Mouse (Mus musculus) neural tube, embryonic 13.5 days (tissue): ENCODE measurements around the gene Prkch. TPM values are rescaled to one million over a fixed set of nuclear protein-coding genes. Genes with fewer than 3 reads are reported as not detected.
A peak's percentile ranks its signal among the peaks of the same experiment; 100 is the strongest.
"Not testable (repeated sequence)": the region's sequence is repeated elsewhere in the genome, so short reads cannot be mapped to it uniquely, and the experiment has no call there.

Source experiments
- ATAC-seq: fragments of 200-750 bp; cut with Nextera tagmentation; 2 replicates; pipeline ENCODE4 v1.8.0; 2017; ENCODE audit warnings: low read depth, mild to moderate bottlenecking, moderate TSS enrichment, moderate library complexity
- H3K27ac ChIP-seq: fragments of 300-500 bp; sonication (generic); replicated peaks from 2 replicates; pipeline ENCODE4 v1.5.1; 2015; ENCODE audit warnings: moderate library complexity, mild to moderate bottlenecking, inconsistent platforms
- H3K27me3 ChIP-seq: fragments of 300-500 bp; sonication (generic); 2 replicates; pipeline ENCODE4 v1.6.1; 2015; ENCODE audit warnings: mild to moderate bottlenecking, inconsistent platforms
- H3K36me3 ChIP-seq: fragments of 300-500 bp; sonication (generic); 2 replicates; pipeline ENCODE4 v1.6.1; 2015; ENCODE audit warnings: mild to moderate bottlenecking, inconsistent platforms
- H3K4me1 ChIP-seq: fragments of 300-500 bp; sonication (generic); replicated peaks from 2 replicates; pipeline ENCODE4 v1.6.1; 2015; ENCODE audit warnings: inconsistent platforms
- H3K4me2 ChIP-seq: fragments of 300-500 bp; sonication (generic); 2 replicates; pipeline ENCODE4 v1.6.1; 2015; ENCODE audit warnings: inconsistent platforms, mild to moderate bottlenecking, moderate library complexity
- H3K4me3 ChIP-seq: fragments of 300-500 bp; sonication (generic); 2 replicates; pipeline ENCODE4 v1.5.1; 2015; ENCODE audit warnings: mild to moderate bottlenecking, inconsistent platforms
- H3K9ac ChIP-seq: fragments of 300-500 bp; sonication (generic); 2 replicates; pipeline ENCODE4 v1.6.1; 2015; ENCODE audit warnings: moderate library complexity, mild to moderate bottlenecking, inconsistent platforms
- H3K9me3 ChIP-seq: fragments of 300-500 bp; sonication (generic); 2 replicates; pipeline ENCODE4 v1.6.1; 2016; ENCODE audit warnings: inconsistent platforms
- WGBS: fragments of 180-500 bp; shearing (Covaris S2); methylation state at CpG from one replicate; pipeline ENCODE4 v1.1.7; 2015; 5-methylcytosine and 5-hydroxymethylcytosine counted together
- polyA plus RNA-seq: library from polyadenylated mRNA; unstranded; fragments of >200 nt; fragmentation: Nextera tagmentation; extraction: Ambion mirVana; gene quantifications from 2 replicates; pipeline ENCODE4 v1.2.1, GENCODE M21; 2015

Gene Prkch
- polyA plus RNA-seq = 9.6 and 11.8 TPM in 2 replicates

- peaks cover 21% of the 10 kb centered on the region for H3K4me1 ChIP-seq
- no peaks in the 10 kb centered on the region for H3K36me3 ChIP-seq
- peak within 1 kb of the TSS; percentile 83 for H3K9ac ChIP-seq
- peak within 1 kb of the TSS; percentile 75 for H3K27ac ChIP-seq
- H3K4me3 ChIP-seq = peak within 1 kb of the TSS; percentile 71
- H3K4me2 ChIP-seq = peak within 1 kb of the TSS; percentile 80
- no peaks in the 10 kb centered on the region for H3K9me3 ChIP-seq
- peaks cover 65% of the 10 kb centered on the region for H3K27me3 ChIP-seq
- ATAC-seq = peak; percentile 91
- under 1% methylated on average over 51 of the region's 61 CpGs for whole genome bisulfite sequencing
Observed at GRCm38 (mm10) chr12:73584610-73585240, at the start of gene Prkch. Gene Prkch (plus strand): TSS chr12:73584796.

GRCm38 (mm10) chr12:73537499-73538138 lies 47.0 kb upstream of the Prkch start:
- Histone ChIP-seq H3K9me3 (no peaks in the 10 kb centered on the region), H3K4me1 (no peaks in the 10 kb centered on the region), H3K4me2 (peak overlapping the region; percentile 11; the same call in 1 of the 2 replicates), H3K4me3 (no peak overlapping the region), H3K9ac (no peak overlapping the region), H3K36me3 (no peaks in the 10 kb centered on the region), H3K27ac (no peak overlapping the region), H3K27me3 (peaks cover 30% of the 10 kb centered on the region)
- WGBS = 34% methylated on average over 17 of the region's 17 CpGs
- ATAC-seq = no peak

- peak overlapping the region; percentile 11; the same call in 1 of the 2 replicates for H3K4me2 ChIP-seq
- H3K9ac ChIP-seq, H3K9me3 ChIP-seq, H3K4me3 ChIP-seq, ATAC-seq, H3K27ac ChIP-seq, H3K36me3 ChIP-seq, H3K4me1 ChIP-seq: not testable (repeated sequence)
- WGBS = 51% methylated on average over 3 of the region's 3 CpGs
- H3K27me3 ChIP-seq = peaks cover 35% of the 10 kb centered on the region
Observed at GRCm38 (mm10) chr12:73538139-73538508, 46.5 kb upstream of the Prkch start.

GRCm38 (mm10) chr12:73539151-73539550 lies 45.4 kb upstream of the Prkch start:
- Histone ChIP-seq H3K36me3 (no peaks in the 10 kb centered on the region), H3K4me3 (no peak overlapping the region), H3K4me2 (no peak overlapping the region), H3K9ac (no peak overlapping the region), H3K9me3 (no peaks in the 10 kb centered on the region), H3K27ac (no peak overlapping the region), H3K4me1 (no peaks in the 10 kb centered on the region), H3K27me3 (peaks cover 44% of the 10 kb centered on the region)
- ATAC-seq = no peak
- WGBS = 48% methylated on average over 2 of the region's 2 CpGs

- H3K4me3 ChIP-seq = no peak overlapping the region
- no peak for ATAC-seq
- H3K36me3 ChIP-seq = no peaks in the 10 kb centered on the region
- no peak overlapping the region for H3K4me2 ChIP-seq
- no peaks in the 10 kb centered on the region for H3K9me3 ChIP-seq
- WGBS = 89% methylated on average over 2 of the region's 2 CpGs
- no peak overlapping the region for H3K9ac ChIP-seq
- H3K27ac ChIP-seq = no peak overlapping the region
- peaks cover 55% of the 10 kb centered on the region for H3K27me3 ChIP-seq
- peaks cover 2% of the 10 kb centered on the region for H3K4me1 ChIP-seq
Observed at GRCm38 (mm10) chr12:73540402-73540801, 44.2 kb upstream of the Prkch start.

GRCm38 (mm10) chr12:73543191-73543590 lies 41.4 kb upstream of the Prkch start:
- no peaks in the 10 kb centered on the region for H3K9me3 ChIP-seq
- no peak for ATAC-seq
- no peak overlapping the region for H3K4me2 ChIP-seq
- H3K27ac ChIP-seq = no peak overlapping the region
- H3K36me3 ChIP-seq = no peaks in the 10 kb centered on the region
- whole genome bisulfite sequencing = 88% methylated on average over 5 of the region's 5 CpGs
- peaks cover 80% of the 10 kb centered on the region for H3K27me3 ChIP-seq
- H3K9ac ChIP-seq = no peak overlapping the region
- H3K4me1 ChIP-seq = peaks cover 14% of the 10 kb centered on the region
- no peak overlapping the region for H3K4me3 ChIP-seq

- H3K4me3 ChIP-seq = peak overlapping the region; percentile 39
- H3K27me3 ChIP-seq = peaks cover 94% of the 10 kb centered on the region
- peak overlapping the region; percentile 58 for H3K4me2 ChIP-seq
- WGBS = 13% methylated on average over 48 of the region's 48 CpGs
- no peak overlapping the region for H3K27ac ChIP-seq
- ATAC-seq = 0 out of 2 replicates have a peak, but pooled peaks have one; percentile 49
- no peaks in the 10 kb centered on the region for H3K36me3 ChIP-seq
- H3K4me1 ChIP-seq = peaks cover 14% of the 10 kb centered on the region
- 0 out of 2 replicates have a peak overlapping the region, but pooled peaks have one; percentile 31 for H3K9ac ChIP-seq
- H3K9me3 ChIP-seq = no peaks in the 10 kb centered on the region
Observed at GRCm38 (mm10) chr12:73544736-73545671, 39.6 kb upstream of the Prkch start.

GRCm38 (mm10) chr12:73545672-73546085 lies 38.9 kb upstream of the Prkch start:
- ATAC-seq = peak; percentile 67; the same call in 1 of the 2 replicates
- Histone ChIP-seq H3K9ac (peak overlapping the region; percentile 31; the same call in 1 of the 2 replicates), H3K4me2 (peak overlapping the region; percentile 58), H3K27me3 (peaks cover 96% of the 10 kb centered on the region), H3K4me1 (peaks cover 14% of the 10 kb centered on the region), H3K9me3 (no peaks in the 10 kb centered on the region), H3K36me3 (no peaks in the 10 kb centered on the region), H3K4me3 (peak overlapping the region; percentile 39), H3K27ac (no peak overlapping the region)
- 2% methylated on average over 55 of the region's 55 CpGs for WGBS

GRCm38 (mm10) chr12:73546086-73546711 lies 38.4 kb upstream of the Prkch start, which contains the start of gene Tmem30b:
Gene Tmem30b (minus strand): TSS chr12:73546392.
- Histone ChIP-seq H3K4me2 (peak within 1 kb of the TSS; percentile 58), H3K9me3 (no peaks in the 10 kb centered on the region), H3K4me1 (peaks cover 14% of the 10 kb centered on the region), H3K36me3 (no peaks in the 10 kb centered on the region), H3K27me3 (peaks cover 94% of the 10 kb centered on the region), H3K4me3 (peak within 1 kb of the TSS; percentile 39), H3K9ac (peak within 1 kb of the TSS; percentile 31; the same call in 1 of the 2 replicates), H3K27ac (no peak within 1 kb of the TSS)
- 2% methylated on average over 45 of the region's 61 CpGs for WGBS
- ATAC-seq = peak; percentile 53; the same call in 1 of the 2 replicates

- Histone ChIP-seq H3K9me3 (no peaks in the 10 kb centered on the region), H3K4me3 (no peak overlapping the region), H3K4me2 (no peak overlapping the region), H3K36me3 (no peaks in the 10 kb centered on the region), H3K27me3 (peaks cover 88% of the 10 kb centered on the region), H3K4me1 (peaks cover 14% of the 10 kb centered on the region), H3K27ac (no peak overlapping the region), H3K9ac (no peak overlapping the region)
- no peak for ATAC-seq
- 36% methylated on average over 10 of the region's 10 CpGs for WGBS
Observed at GRCm38 (mm10) chr12:73547646-73548045, 37.0 kb upstream of the Prkch start.

GRCm38 (mm10) chr12:73548259-73548658 lies 36.3 kb upstream of the Prkch start:
- Histone ChIP-seq H3K27me3 (peaks cover 88% of the 10 kb centered on the region), H3K4me2 (no peak overlapping the region), H3K4me1 (peaks cover 14% of the 10 kb centered on the region), H3K9ac (no peak overlapping the region), H3K4me3 (no peak overlapping the region), H3K36me3 (no peaks in the 10 kb centered on the region), H3K27ac (no peak overlapping the region), H3K9me3 (no peaks in the 10 kb centered on the region)
- 78% methylated on average over 8 of the region's 8 CpGs for WGBS
- ATAC-seq = no peak
